Mouse (Mus musculus): ENCODE data around the gene Slc9a4. TPM values are rescaled to one million over a fixed set of nuclear protein-coding genes. Genes with fewer than 3 reads are reported as not detected.

The Slc9a4 gene
- polyA plus RNA-seq, 1 experiment from 2014 or later: 27.4 TPM

DNA sequence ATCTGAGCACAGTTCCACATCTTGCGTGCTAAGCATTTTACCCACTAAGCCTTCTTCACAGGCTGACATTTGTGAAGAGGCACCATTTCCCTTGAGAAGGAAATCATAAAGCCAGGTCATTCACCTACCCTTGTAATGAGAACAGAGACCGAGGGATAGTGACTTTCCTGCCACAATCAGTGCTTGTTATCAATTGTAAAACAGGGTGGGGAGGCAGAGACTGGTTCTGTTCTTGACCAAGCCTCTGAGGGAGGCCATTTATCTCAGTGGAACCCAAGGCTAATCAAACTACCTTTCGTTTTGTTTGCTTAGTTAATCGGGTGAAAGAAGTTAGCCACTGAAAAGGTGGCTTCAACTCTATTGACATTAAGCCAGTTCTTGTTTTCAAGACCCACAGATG lies 77.2 kb downstream of the Slc9a4 start:
- TF ChIP-seq EP300 (optimal IDR thresholded peaks at IDR 0.05) (no peak), CTCF (IDR thresholded peaks at IDR 0.05; ENCODE audit: low read depth) (no peak)
- Histone ChIP-seq H3K9ac (ENCODE audit: low read length) (no peak overlapping the region), H3K9me3 (ENCODE audit: control insufficient read depth, low read length) (no peaks in the 10 kb centered on the region), H3K27me3 (ENCODE audit: control insufficient read depth, insufficient read depth, low read length) (no peaks in the 10 kb centered on the region), H3K27ac (replicated peaks) (peak overlapping the region; percentile 81), H3K4me3 (ENCODE audit: low read depth, low read length) (no peak overlapping the region), H3K36me3 (ENCODE audit: control insufficient read depth, insufficient read depth, low read length) (no peaks in the 10 kb centered on the region), H3K4me1 (replicated peaks; ENCODE audit: control insufficient read depth, insufficient read depth) (0 out of 2 replicates have a peak, but pooled peaks cover 2% of the 10 kb centered on the region), H3K4me2 (replicated peaks; ENCODE audit: low read depth) (no peak overlapping the region)
- ATAC-seq (ENCODE audit: low FRiP score, low TSS enrichment) (peak; percentile 84), DNase-seq (ENCODE audit: low spot score) (peak; percentile 47)
- WGBS: 43% methylated on average over 4 of the region's 4 CpGs

DNA sequence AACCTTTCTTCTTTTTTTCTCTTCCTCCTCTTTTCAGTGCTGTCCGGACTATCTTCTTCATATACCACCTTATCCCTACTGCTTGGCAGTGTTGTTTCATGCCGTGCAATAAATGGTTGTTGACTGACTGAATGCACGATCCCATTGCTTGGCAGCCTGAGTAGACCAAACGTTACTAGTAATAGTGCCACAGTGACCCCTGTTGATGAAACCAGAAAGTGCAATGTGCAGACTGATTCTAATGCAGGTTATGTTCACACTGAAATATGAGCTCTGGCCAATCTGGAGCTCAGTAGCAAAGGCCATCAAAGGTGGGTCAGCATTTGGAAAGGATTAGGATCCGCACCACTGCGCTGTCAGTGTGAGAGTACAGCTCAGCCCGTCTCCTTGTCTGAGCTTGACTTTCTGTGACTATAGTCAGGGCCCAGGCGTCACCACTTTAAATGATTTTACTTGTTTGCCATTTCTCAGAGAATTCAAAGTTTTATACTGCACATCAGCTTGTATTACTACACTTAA lies 78.2 kb downstream of the Slc9a4 start:
- no peak overlapping the region for H3K4me3 ChIP-seq (ENCODE audit: low read depth, low read length)
- H3K9me3 ChIP-seq (ENCODE audit: control insufficient read depth, low read length): no peaks in the 10 kb centered on the region
- peak overlapping the region; percentile 35; the same call in 1 of the 2 replicates for H3K27ac ChIP-seq (replicated peaks)
- no peaks in the 10 kb centered on the region for H3K27me3 ChIP-seq (ENCODE audit: control insufficient read depth, insufficient read depth, low read length)
- H3K36me3 ChIP-seq (ENCODE audit: control insufficient read depth, insufficient read depth, low read length): no peaks in the 10 kb centered on the region
- ATAC-seq (ENCODE audit: low FRiP score, low TSS enrichment) (peak; percentile 60), DNase-seq (ENCODE audit: low spot score) (peak; percentile 90)
- H3K4me1 ChIP-seq (replicated peaks; ENCODE audit: control insufficient read depth, insufficient read depth): 0 out of 2 replicates have a peak, but pooled peaks cover 2% of the 10 kb centered on the region
- H3K4me2 ChIP-seq (replicated peaks; ENCODE audit: low read depth): no peak overlapping the region
- TF ChIP-seq CTCF (IDR thresholded peaks at IDR 0.05; ENCODE audit: low read depth) (peak; percentile 84), EP300 (optimal IDR thresholded peaks at IDR 0.05) (no peak)
- WGBS: 44% methylated on average over 8 of the region's 8 CpGs
- no peak overlapping the region for H3K9ac ChIP-seq (ENCODE audit: low read length)

DNA sequence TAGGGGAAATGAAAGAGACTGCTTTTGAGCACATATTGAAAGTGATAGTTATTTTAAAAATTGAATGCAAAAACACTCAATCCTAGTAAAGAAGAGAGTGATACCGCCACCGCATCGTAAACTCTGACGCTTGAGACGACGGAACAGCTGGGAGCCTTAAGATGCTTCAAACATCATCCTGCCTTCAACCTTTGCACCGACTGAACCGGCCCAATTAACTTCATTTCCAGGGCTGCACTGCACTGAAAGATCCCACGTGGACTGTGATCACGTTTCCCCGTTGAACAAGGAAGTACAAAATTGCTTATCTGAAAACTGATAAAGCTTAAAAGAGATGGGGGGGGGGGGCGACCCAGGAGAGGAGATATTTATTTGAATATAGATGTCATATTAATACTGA lies 79.1 kb downstream of the Slc9a4 start:
- peak; percentile 51 for DNase-seq (ENCODE audit: low spot score)
- no peak for TF ChIP-seq EP300 (optimal IDR thresholded peaks at IDR 0.05)
- no peaks in the 10 kb centered on the region for H3K9me3 ChIP-seq (ENCODE audit: control insufficient read depth, low read length)
- H3K9ac ChIP-seq (ENCODE audit: low read length): no peak overlapping the region
- 29% methylated on average over 12 of the region's 12 CpGs for WGBS
- H3K4me2 ChIP-seq (replicated peaks; ENCODE audit: low read depth): peak overlapping the region; percentile 31; the same call in 1 of the 2 replicates
- H3K36me3 ChIP-seq (ENCODE audit: control insufficient read depth, insufficient read depth, low read length): no peaks in the 10 kb centered on the region
- no peaks in the 10 kb centered on the region for H3K27me3 ChIP-seq (ENCODE audit: control insufficient read depth, insufficient read depth, low read length)
- 0 out of 2 replicates have a peak, but pooled peaks cover 2% of the 10 kb centered on the region for H3K4me1 ChIP-seq (replicated peaks; ENCODE audit: control insufficient read depth, insufficient read depth)
- no peak for ATAC-seq (ENCODE audit: low FRiP score, low TSS enrichment)
- no peak overlapping the region for H3K4me3 ChIP-seq (ENCODE audit: low read depth, low read length)
- H3K27ac ChIP-seq (replicated peaks): peak overlapping the region; percentile 73; the same call in 1 of the 2 replicates

DNA sequence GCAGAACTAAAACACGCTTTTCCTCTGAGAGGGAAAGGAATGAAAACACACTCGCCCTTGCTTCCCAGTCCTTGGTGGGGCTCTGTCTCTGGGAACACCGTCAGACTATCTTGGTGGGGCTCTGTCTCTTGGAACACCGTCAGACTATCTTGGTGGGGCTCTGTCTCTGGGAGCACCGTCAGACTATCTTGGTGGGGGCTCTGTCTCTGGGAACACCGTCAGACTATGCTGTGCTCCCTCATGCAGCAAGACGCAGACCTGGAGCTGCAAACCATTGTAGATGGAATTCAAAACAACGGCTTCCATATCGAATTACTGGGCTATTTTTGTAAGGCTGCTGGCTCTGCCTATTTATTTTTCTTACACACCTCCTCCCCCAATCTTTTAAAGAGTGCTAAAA lies 79.6 kb downstream of the Slc9a4 start:
- H3K4me3 ChIP-seq (ENCODE audit: low read depth, low read length): no peak overlapping the region
- ATAC-seq (ENCODE audit: low FRiP score, low TSS enrichment) (no peak), DNase-seq (ENCODE audit: low spot score) (no peak)
- no peaks in the 10 kb centered on the region for H3K36me3 ChIP-seq (ENCODE audit: control insufficient read depth, insufficient read depth, low read length)
- H3K9ac ChIP-seq (ENCODE audit: low read length): no peak overlapping the region
- H3K9me3 ChIP-seq (ENCODE audit: control insufficient read depth, low read length): no peaks in the 10 kb centered on the region
- TF ChIP-seq CTCF (IDR thresholded peaks at IDR 0.05; ENCODE audit: low read depth) (no peak), EP300 (optimal IDR thresholded peaks at IDR 0.05) (no peak)
- peak overlapping the region; percentile 31 for H3K4me2 ChIP-seq (replicated peaks; ENCODE audit: low read depth)
- H3K27me3 ChIP-seq (ENCODE audit: control insufficient read depth, insufficient read depth, low read length): no peaks in the 10 kb centered on the region
- 0 out of 2 replicates have a peak, but pooled peaks cover 2% of the 10 kb centered on the region for H3K4me1 ChIP-seq (replicated peaks; ENCODE audit: control insufficient read depth, insufficient read depth)
- WGBS: 26% methylated on average over 9 of the region's 9 CpGs
- H3K27ac ChIP-seq (replicated peaks): peak overlapping the region; percentile 73

DNA sequence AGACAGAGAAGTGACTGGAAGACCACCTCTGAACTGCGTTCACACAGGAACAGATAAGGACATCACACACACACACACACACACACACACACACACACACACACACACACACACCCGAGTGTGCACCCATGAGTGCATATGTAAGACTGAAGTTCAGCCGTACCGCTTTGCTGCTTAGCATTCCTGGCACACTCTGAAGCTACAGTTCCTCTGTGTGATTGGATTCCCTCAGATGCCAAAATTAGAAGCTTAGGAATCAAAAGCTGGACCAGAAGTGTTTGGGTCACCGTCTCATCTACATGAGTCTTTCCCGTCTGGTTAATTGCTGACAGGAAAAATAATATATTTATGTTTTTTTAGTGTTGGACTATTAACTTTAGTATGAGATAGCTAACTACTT lies 81.0 kb downstream of the Slc9a4 start:
- 74% methylated on average over 6 of the region's 6 CpGs for WGBS
- no peaks in the 10 kb centered on the region for H3K27me3 ChIP-seq (ENCODE audit: control insufficient read depth, insufficient read depth, low read length)
- no peaks in the 10 kb centered on the region for H3K36me3 ChIP-seq (ENCODE audit: control insufficient read depth, insufficient read depth, low read length)
- no peaks in the 10 kb centered on the region for H3K9me3 ChIP-seq (ENCODE audit: control insufficient read depth, low read length)
- 0 out of 2 replicates have a peak, but pooled peaks cover 2% of the 10 kb centered on the region for H3K4me1 ChIP-seq (replicated peaks; ENCODE audit: control insufficient read depth, insufficient read depth)
- TF ChIP-seq EP300 (optimal IDR thresholded peaks at IDR 0.05): no peak
- no peak for TF ChIP-seq CTCF (IDR thresholded peaks at IDR 0.05; ENCODE audit: low read depth)
- H3K9ac ChIP-seq (ENCODE audit: low read length): no peak overlapping the region
- H3K27ac ChIP-seq (replicated peaks): no peak overlapping the region
- ATAC-seq (ENCODE audit: low FRiP score, low TSS enrichment) (no peak), DNase-seq (ENCODE audit: low spot score) (no peak)
- no peak overlapping the region for H3K4me3 ChIP-seq (ENCODE audit: low read depth, low read length)
- H3K4me2 ChIP-seq (replicated peaks; ENCODE audit: low read depth): no peak overlapping the region
